Mouse (Mus musculus) naive thymus-derived CD4-positive, alpha-beta T cell, adult 2 months (primary cell): ENCODE results near the gene Cbr1.

Experiments used
- DNase-seq: peaks from one replicate; pipeline ENCODE4 v3.0.0-alpha.2; 2011; ENCODE audit warnings: low read depth

Cbr1 gene

DNA sequence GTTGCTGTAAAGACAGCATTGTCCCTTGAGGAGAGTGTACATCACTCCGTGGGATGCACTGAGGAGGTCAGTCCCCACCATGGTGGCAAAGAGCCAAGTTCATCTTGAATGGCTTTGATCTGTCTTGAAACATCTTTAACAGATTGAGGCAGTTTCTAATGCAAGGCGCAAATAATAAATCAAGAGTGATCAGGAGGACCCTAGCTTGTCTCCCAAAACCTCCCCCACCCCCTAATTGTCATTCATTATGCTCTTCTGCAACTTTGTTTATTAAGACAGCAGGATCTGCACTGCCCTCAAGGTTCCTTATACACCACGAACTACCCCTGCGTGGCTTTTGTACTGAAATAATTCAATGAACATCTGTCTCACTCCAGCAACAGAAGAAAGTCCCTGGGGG lies at the start of gene Cbr1:
Gene Cbr1 (plus strand): TSS at position 301 of the 400 bp plus-strand sequence.
- no peak for DNase-seq

DNA sequence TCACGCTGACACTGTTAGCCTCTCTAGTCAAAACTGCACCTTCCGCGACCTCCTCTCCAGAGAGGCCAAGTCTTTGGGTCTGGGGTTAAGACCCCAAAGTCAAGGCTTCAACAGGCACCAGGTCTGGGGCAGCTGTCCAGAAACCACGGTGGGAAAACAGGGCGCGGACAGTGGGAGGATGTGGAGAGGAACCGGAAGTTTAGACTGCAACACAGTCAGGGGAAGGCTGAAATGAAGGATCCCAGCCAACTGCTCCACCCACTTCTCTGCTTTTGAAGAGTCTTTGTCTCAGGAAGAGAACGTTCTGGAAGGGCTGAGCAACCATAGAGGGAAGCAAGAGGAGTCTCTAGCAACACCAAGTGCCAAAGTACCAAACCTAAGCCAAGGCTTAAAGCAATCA lies 48.0 kb upstream of the Cbr1 start:
- no peak for DNase-seq

DNA sequence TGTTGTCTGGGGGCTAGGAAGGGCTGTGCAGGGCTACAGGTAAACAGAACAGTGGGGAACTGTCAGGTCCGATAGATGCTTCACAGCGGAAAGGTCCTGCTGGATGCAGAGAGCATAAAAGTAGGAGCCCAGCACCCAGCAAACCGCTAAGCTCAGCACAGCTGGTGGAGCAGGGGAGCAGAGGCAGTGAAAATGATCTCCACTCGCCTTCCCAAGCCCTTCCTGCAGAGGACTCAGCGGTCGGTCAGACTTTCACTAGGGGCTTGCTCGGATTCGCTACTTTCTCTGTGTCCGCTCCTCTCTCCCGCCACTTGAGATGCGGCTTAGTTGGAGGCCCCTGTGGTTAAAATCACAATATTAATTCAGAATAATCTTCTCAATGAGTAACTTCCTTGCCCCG lies 47.2 kb upstream of the Cbr1 start:
- DNase-seq: no peak

DNA sequence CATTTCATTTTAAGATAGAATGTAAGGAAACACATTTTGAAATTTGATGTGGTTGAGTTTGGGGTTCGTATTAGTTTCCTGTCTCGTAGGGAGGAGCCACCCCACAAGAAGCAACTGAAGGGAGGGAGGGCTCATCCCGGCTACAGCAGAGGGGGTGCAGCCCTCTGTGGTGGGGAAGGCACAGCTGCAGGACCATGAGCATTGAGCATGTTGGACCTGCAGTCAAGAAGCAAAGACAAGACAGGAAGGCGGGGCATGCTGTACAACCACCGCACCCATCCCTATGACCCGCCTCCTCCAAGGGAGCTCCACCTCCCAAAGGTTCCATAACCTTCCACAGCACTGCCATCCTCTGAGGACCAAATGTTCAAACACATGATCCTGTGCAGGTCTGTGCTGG lies 33.3 kb upstream of the Cbr1 start:
- DNase-seq: peak; percentile 82

DNA sequence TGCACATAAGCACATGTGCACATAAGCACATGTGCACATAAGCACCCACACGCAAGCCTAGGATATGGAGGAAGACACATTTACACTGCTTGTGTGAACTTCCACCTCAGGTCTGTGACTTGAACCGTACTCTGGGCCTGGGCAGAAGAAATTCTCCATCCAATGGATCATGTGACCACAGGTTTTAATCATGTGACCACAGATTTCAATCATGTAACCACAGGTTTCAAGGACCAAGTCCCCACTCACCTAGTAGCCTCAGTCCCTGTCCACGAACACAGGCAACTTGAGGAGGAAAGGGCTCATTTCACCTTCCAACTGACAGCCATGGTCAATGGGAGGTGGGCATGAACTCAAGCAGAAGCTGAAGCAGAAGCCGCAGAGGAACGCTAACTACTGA lies 32.2 kb upstream of the Cbr1 start:
- no peak for DNase-seq

DNA sequence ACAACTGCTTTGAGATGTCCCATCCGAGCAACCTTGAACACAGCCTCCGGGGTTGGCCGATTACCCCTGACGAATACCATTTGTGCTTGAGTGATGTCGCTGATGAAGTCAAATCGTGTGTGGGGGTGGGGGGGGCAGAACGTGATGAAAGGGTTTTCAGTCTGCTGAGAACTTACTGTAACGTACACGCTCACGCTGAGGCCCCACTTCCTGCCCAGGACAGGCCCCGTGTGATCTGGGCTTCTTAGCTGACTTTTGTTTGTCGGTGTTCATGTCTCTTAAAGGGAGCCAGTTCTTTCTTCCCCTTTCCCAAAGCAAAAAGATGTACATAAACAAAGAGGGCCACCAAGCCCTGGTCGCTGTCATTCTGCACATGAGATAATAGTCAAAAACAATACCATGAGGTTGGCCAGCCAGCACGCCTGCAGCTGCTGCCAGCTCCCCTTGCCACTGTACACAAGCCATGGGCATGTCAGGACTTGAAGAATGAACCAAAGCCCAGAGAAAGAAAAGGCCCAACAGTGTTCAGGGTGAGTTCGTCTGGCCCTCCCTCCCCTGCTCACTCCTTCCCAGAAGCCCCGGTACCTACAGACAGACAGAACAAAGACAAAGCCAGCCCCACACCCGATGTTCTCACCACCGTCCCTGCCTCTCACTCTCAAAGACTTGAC lies 31.0 kb upstream of the Cbr1 start:
- peak; percentile 91 for DNase-seq

DNA sequence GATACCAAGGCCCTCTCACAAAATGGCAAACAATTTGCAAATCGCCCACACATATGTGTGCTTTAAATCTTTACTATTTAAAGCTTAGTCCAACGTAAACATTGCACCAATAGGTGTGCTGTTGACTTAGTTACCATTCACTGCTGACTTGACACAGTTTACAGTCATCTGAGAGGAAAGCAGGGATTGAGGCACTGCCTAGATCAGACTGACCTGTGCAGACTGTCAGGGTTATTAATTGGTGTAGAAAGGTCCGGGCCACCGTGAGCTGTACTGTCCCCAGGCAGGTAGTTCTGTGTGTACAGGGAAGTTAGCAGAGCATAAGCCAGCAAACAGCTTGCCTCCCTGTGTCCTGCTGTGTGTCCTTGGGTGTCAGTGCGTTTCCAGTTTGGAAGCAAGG lies 30.1 kb upstream of the Cbr1 start:
- DNase-seq: no peak

DNA sequence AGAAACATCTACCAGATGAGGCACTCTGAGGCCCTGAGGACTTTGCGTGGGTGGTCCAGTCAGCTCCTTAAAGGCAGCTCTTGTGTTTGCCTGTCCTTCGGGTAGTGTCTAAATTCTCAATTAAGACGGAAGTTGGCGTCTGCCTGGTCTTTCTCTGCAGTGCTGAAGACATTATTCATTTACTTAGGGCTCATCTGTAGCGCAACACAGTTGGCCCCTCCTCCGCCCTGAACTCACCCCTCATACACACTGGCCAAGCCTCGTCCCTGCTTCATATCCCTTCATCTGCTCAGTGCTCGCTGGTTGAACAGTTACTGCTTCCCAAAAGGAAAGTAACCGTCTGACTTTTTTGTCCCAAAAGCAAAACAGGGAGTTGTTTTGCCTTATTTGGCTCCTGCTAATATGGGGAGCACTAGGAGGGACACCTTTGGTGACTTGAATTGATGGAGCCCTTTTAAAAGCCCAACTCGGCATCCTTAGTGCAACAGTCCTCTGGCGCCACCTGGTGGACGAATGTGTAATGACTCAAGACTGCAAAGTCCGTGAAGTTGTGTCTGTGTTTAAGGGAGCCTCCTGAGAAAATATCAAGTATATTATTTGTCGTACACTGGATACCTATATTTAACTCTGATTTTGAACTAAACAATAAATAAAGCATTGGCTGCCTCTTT lies 29.1 kb upstream of the Cbr1 start:
- DNase-seq: peak; percentile 92

DNA sequence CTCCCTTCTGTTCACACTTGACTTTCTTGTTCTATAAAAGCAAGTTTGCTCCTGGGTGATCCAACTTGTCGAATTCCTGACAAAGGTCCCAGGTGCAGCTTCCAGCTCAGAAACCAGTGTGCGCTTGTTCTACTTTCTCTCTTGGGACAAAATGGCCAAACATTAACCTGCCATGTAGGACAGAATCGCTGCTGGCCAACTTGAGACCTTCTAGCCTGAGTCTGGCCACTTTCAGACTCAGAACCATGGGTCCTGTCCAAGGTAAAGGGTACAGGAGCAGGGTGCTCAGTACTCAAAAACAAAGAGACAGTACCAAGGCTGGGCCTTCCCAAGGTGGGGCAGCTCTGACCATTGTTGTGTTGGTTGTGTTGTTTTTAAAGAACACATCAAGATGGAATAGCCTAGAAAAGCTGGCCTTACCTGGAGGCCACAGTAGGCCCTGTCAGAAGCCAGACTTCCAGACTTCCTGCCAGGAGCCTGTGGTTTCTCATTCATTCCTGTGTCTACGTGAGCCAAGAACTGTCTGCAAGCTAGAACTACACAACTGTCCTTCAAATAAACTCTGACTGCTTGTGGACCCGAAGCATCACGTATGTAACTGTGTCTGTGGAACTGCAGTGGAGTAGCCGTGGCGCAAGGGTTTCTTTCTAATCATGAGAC lies 27.2 kb upstream of the Cbr1 start:
- DNase-seq: no peak

DNA sequence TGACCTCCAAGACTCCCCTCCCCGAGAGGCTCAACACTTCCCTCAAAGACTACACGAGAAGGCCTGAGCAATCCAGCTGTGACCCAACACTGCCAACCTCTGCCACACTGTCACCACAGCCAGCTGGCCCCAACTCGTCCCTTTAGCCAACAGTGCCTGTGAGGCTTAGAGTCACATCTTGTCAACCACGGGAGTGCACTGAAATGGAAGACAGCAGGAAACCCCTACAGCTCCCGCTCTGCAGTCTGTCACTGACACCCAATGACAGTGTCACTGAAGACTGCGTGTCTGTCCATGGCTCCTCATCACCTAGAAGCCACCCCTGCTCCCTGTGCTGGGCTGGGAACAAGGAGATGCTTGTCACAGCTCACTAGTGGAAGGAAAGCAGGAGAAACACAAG lies 24.5 kb upstream of the Cbr1 start:
- DNase-seq: no peak

DNA sequence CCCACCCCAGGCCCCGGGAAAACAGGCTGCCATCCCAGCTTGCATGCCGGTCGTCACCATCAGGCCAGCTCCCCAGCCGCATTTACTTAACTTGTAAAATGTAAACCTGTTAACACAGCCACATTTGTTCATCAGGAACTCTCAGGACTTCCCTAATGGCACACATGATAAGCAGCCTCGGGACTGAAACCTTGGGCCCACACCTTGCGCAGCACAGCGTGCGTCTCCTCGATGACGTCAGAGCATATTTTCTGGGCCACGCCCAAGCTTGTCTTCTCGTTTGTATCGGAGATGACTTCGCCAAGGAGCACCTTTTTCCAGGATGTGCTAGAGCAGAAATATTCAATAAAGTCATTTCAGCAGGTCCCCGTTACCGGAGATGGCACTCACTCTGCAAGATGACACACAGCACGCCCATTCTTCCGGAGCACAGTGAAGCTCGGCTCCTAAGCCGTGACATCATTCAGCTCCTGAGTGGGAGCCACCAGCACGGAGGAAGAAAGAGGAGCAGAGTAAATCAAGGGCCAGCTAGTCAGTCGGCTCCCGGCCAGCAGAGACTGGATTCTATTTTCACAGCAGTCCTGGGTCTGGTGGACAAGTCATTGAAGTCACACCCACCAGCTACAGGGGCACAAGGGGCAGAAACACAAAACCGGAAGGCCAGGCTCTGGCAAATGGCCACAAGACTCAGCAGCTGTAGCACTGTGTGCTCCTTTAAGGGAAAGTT lies 20.5 kb upstream of the Cbr1 start:
- DNase-seq: peak; percentile 59

DNA sequence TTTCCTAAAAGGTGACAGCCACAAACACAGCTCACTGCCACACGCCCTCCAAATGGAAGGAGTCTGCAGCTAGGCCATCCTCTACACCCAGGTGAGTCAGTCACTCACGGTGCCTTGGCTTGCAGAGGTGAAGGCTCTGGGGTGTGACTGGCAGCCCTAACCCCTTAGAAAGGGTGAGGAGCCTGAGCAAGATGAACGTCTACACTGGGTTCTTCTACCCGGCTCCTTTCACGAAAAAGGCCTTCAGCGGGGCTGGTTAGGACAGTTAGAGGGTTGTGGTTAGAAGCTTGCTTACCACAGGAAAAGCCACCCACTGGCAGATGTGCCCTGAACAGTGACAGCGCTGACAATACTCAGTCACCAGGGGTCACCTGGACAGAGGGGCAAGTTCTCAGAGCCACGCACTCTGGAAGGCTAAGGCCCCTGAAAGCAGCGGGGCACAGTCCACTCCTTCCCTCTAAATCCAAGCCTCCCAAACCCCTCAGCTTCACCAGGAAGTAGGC lies 19.9 kb upstream of the Cbr1 start:
- DNase-seq: peak; percentile 73

DNA sequence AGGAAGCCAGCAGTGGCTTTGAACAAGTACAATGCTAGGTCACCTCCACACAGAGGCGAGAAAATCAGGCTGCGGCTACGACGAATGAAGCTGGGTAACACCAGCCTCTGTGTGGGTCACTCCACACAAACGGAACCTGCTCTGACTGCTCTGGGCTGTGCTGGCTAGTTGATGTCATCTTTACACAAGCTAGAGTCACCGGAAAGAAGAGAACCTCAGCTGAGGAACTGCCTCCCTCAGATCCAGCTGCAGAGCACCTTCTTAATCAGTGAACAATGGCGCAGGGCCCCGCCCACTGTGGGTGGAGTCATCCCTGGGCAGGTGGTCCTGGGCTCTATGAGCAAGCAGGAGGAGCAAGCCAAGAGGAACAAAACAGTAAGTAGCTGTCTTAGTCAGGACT lies 19.3 kb upstream of the Cbr1 start:
- DNase-seq: peak; percentile 77

DNA sequence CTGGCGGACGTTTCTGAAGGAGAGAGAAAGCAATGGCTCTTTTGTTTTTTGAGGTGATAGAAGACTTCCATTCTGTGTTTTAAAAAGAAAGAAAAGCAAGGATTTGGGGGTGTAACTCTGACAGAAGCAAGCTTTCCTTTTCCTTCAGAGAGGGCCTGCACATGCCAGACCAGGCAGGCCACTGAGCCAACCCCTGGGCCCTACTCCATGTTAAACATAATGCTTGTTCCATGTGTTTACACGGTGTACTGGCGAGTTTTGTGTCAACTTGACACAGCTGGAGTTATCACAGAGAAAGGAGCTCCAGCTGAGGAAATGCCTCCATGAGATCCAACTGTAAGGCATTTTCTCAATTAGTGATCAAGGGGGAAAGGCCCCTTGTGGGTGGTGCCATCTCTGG lies 17.4 kb upstream of the Cbr1 start:
- no peak for DNase-seq

DNA sequence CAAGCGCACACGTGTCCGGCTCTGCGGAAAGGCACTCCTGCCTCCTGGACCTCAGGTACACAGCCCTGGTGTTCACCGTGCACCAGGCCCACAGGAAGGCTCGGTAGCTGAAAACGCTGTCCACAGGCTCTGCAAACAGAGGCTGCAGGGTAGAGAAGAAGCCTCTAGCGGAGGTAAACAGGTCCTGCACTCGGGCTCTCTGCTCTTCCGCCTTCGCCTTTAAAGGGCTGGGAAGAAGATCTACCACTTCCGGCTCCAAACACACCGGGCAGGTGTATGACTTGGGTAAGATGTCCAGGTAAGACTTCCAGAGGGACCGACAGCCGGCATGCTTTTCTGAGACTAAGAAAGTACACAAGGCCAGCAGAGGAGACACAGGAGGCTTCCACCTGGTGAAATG lies 14.7 kb upstream of the Cbr1 start:
- DNase-seq: no peak

DNA sequence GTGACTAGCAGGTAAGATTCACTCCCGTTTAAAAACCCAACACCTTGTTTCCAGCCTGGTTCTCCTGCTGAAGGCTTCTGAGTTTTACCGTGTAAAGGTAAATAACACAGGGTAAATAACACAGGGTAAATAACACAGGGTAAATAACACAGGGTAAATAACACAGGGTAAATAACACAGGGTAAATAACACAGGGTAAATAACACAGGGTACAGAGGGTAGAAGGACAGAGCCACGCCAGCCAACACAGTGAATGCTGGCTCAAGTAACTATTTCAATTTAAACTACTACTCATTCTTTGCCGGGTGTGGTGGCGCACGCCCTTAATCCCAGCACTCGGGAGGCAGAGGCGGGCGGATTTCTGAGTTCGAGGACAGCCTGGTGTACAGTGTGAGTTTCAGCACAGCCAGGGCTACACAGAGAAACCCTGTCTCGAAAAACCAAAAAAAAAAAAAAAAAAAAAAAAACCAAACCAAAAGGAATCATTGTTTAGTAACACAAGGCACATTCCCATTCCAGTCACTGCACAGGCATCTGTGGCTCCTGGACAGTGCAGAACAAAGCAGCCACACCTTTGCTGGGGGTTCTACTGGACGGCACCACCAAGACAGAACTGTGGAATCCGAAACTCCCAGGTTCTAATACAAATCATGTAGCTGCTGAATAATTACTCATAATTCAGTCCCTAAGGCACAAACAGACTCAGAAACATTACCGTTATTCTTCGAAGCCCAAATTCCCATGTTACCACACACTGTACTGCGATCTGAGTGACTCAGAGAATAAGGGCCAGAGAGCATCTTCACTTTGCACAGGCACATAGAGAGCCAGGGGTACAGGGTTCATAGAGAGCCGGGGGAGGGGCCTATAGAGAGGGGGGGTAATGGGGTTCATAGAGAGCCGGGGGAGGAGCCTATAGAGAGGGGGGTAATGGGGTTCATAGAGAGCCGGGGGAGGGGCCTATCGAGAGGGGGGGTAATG lies 13.9 kb upstream of the Cbr1 start:
- DNase-seq: no peak

DNA sequence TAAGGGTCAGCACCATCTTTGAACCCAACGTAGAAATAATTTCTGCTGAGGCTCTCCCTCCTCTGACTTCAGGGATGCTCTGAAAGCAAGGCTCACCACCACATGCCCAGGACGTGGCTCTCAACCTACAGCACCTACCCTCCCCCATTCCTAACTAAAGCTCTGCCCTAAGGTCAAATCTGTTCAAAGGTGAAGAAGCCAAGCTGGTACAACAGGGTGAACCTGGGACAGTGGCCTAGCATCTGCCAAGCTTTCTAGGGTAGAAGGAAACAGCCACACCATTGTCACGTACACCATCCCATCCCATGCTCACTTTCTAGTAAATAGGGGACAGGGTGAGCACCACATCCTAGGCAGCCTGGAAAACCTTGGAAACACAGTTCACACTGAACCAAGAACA lies 12.9 kb upstream of the Cbr1 start:
- DNase-seq: no peak

DNA sequence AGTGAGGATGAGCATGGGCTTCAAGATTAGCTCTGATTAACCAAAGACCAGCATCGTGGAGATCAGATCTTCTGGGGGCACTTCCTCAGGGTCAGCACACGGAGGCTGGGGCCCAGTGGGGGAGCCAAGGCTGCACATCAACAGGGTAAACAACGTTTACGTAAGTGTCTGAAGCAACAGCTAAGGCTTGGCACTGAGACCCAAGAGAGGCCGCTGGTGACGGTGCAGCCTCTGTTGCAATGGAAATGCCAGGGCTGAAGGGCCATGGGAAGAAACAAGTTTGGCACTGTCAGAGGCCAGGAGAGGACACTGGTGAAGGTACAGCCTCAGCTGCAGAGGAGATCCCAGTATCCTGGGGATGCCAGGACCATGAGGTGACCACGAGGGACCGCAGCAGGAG lies 12.2 kb upstream of the Cbr1 start:
- DNase-seq: no peak

DNA sequence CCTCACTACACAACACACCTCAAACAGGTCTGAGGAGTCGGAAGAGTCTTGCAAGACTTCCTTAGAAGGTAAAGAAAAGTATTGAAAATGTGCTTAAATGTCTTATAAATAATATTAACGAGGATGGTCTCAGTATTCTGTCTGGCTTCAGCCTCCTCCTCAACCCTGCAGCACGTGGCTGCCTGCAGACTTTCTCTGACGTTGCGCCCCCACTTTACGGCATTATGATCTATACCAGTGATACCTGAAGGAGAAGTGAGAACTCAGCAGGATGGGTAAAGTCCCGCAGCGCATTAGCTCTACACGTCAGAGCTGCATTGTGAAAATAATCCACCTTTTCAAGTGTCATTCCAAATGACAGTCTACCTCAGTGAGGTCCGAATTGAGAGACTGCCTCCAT lies 11.2 kb upstream of the Cbr1 start:
- DNase-seq: no peak

DNA sequence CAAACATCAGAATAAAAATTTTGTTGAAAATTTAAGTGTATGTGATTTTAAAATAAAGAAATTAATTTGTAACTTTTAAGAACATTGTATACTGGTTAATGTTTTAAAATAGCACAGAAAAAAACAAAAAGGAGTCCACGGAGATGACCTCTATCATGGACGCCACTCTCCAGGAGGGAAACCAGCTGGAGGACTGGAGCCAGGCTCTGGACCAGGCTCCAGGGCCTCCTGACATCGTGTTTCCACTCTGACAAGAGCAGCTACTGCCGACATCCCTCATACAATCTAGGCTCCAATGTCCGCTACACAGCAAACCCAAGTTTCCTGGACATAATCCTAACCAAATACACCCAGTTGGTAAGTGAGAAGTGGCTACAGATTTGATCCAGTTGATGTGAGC lies 9.9 kb upstream of the Cbr1 start:
- DNase-seq: no peak

DNA sequence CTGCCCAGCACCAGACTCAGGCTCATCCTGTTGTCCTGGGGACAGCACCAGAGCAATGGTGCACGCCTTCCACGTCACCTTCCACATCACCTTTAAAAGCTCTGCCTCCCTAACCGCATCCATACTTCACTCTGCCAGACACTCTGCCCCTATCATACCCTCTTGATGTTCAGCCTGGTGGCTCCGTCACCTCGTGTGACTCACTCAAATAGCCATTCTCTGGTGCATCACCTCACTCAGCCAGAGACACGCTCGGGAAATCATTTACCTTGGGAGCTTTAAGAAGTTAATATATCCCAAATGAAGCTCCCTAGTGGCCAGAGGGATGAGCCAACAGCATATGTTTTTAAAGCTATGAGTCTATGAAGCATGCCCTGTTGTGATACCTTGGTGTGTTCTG lies 8.8 kb upstream of the Cbr1 start:
- no peak for DNase-seq

DNA sequence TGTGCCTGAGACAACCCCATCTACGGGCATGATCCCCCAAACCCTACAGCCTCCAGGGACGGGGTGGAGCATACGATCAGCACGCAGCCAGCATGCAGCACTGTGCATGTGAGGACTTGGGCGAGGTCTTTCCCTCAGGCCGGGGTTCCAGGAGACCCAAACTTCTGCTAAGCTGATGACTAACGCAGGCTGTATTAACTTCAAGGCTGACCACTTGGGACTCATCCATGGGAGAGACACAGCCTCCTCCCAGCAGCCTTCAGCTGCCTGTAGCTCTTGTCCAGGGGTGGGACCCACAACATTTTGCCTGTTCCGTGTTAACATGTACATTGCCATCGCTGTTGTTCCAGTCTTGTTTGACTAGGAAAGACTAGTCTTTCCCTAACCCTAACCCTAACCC lies 8.1 kb upstream of the Cbr1 start:
- no peak for DNase-seq
